Mouse (Mus musculus) granulocyte monocyte progenitor cell, adult 5-6 weeks (primary cell): ENCODE measurements around the gene Cd99l2. TPM values are rescaled to one million over a fixed set of nuclear protein-coding genes. Genes with fewer than 3 reads are reported as not detected.

Source experiments
- ATAC-seq: replicated peaks from 2 replicates; pipeline ENCODE4 v1.8.0; 2016; ENCODE audit warnings: mild to moderate bottlenecking, moderate TSS enrichment, inconsistent platforms; ENCODE audit not compliant: poor library complexity, severe bottlenecking
- total RNA-seq, 2 experiments: library from RNA; stranded (forward) in 1 of 2; stranded (reverse) in 1 of 2; fragments of 200-712, 200-1000 nt in 1 of 2; fragments of >200 nt in 1 of 2; fragmentation: Nextera tagmentation in 1 of 2; gene quantifications; 2 replicates each; pipeline ENCODE4 v1.2.3; 2014 to 2017

Gene Cd99l2
- 4.1 and 7.3 TPM in 2 replicates for total RNA-seq (2014; fragmentation: Nextera tagmentation)
- total RNA-seq (2017), result 5.8 and 10.1 TPM in 2 replicates

- peak; percentile 98 for ATAC-seq
Observed at GRCm38 (mm10) chrX:71492634-71493278, at the start of gene Cd99l2. Gene Cd99l2, minus strand, starts transcription at chrX:71492849.

DNA sequence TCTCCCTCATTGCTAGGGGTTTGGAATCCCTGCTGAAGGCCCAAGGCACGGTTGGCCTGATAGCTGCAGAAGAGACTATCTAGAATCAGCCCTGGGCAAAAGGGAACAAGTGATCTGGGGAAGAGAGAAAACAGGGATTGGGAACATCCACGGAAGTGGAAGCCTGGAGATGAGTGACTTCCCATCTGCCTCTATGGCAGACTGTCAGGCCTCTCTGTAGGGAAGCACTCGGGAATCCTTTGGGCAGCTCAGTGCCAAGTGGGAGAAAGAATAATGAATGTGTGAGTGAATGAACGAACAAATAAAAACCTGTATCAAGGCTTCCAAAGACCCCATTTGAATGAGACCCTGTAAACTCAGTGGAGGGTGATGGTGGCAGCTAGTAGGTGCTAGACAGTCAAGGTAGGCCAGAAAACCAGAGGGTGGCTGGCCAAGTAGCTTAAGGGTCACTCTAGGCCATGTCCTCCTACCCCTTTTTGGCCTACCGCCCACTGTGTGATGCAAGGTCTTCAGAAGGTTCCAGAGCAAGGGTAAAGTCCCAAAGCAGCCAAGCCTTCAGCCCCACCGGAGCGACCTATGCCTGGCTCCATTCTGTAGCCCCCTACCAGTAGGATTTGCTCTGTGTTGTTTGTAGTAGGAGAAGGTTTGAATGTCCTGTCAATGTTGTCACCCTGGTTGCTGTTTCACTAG, 48.3 kb upstream of the Cd99l2 start:
- ATAC-seq, result no peak

- ATAC-seq, result no peak
Observed at GRCm38 (mm10) chrX:71537791-71538190, 45.1 kb upstream of the Cd99l2 start.

GRCm38 (mm10) chrX:71534102-71534501, 41.5 kb upstream of the Cd99l2 start:
- no peak for ATAC-seq

GRCm38 (mm10) chrX:71532635-71533034, 40.0 kb upstream of the Cd99l2 start:
- ATAC-seq, result no peak

- no peak for ATAC-seq
Observed at GRCm38 (mm10) chrX:71528646-71529045, 36.0 kb upstream of the Cd99l2 start.

GRCm38 (mm10) chrX:71528150-71528549, 35.5 kb upstream of the Cd99l2 start:
- ATAC-seq, result no peak

GRCm38 (mm10) chrX:71527461-71527860, 34.8 kb upstream of the Cd99l2 start:
- no peak for ATAC-seq

DNA sequence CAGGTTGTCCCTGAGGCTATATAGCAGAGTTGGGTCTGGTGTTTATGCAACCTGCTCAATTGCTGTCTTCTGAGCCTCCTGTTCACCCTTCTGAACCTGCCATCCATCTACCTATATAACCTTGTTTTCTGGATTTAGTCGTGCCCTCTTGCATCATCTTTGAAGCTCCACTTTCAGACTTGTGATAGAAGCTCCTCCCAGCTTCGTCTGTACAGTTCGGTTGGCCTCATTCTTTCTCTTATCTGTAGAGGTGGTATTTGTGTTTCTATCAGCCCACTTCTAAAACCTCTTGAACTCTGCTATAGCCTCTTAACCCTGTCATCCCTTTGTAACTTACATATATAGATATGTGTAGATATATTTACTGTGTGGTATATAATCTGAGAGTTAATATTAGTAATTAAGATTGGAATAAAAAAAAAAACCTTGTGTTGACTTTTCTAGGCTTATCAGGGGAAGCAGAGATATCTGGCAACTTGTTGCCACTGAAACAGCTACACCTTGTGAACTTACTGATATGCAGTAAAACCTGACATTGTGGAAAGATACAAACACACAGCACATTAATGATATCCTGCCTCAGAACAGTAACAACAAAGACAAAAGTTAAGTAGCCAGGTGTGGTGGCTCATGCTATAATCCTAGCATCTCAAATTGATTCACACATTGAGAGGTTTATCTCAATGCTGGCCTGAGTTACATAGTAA, 33.1 kb upstream of the Cd99l2 start:
- ATAC-seq, result no peak

DNA sequence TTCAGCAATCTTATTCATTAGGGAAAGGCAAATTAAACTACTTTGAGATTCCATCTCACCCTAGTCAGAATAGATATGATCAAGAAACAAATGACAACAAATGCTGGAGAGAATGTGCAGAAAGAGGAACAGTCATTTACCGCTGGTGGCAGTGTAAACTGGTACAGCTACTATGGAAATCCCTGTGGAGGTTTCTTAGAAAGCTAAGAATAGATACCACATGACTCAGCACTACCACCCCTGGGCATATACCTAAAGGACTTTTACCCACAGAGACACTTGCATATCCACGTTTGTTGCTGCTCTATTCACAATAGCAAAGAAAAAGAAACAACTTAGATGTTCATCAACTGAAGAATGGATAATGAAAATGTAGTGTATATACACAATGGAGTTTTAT, 31.7 kb upstream of the Cd99l2 start:
- ATAC-seq, result peak; percentile 44; the same call in 1 of the 2 replicates

- no peak for ATAC-seq
Observed at GRCm38 (mm10) chrX:71522889-71523288, 30.2 kb upstream of the Cd99l2 start.

GRCm38 (mm10) chrX:71519252-71519651, 26.6 kb upstream of the Cd99l2 start:
- ATAC-seq, result no peak

GRCm38 (mm10) chrX:71506591-71506990, 13.9 kb upstream of the Cd99l2 start:
- ATAC-seq, result peak; percentile 70

DNA sequence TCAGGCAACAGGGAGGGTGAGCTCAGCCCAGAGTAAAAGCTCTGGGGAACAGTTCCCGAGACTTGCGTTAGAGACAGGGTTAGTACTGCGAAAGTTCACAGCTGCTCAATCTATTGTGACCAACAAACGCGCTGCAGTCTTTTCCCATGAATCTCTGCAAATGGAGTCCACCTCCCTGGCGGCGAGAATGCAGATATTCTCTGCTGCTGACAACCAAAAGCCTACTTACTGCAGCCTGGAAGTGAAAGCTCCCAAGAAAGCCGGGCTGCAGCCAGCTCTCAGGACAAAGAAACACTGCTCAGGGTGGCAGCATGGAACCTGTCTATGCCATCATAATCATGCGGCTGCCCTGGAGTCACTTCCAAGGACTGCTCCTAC, 619 bp upstream of the Cd99l2 start:
- peak; percentile 18 for ATAC-seq

- no peak for ATAC-seq
Observed at GRCm38 (mm10) chrX:71491931-71492633, 567 bp downstream of the Cd99l2 start.

- no peak for ATAC-seq
Observed at GRCm38 (mm10) chrX:71489353-71489752, 3.3 kb downstream of the Cd99l2 start.

DNA sequence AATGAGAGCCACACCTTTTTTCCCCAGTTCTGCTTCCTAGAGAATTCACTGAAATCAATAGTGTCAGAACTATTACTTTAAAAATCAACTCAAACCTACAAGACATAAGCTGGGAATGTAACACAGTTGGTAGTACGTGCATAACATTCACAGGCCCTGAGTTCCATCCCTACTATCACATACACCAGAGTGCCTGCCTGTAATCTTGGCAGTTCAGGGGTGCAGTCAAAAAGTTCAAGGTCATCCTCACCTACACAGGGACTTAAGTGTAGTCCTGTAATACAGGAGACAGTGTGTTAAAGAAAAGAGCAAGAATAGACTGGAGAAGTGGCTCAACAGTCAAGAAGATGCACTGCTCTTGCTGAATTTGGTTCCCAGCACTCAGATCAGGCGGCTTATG, 10.4 kb downstream of the Cd99l2 start:
- ATAC-seq, result no peak

GRCm38 (mm10) chrX:71475992-71476391, 16.7 kb downstream of the Cd99l2 start:
- ATAC-seq, result peak; percentile 53; the same call in 1 of the 2 replicates

DNA sequence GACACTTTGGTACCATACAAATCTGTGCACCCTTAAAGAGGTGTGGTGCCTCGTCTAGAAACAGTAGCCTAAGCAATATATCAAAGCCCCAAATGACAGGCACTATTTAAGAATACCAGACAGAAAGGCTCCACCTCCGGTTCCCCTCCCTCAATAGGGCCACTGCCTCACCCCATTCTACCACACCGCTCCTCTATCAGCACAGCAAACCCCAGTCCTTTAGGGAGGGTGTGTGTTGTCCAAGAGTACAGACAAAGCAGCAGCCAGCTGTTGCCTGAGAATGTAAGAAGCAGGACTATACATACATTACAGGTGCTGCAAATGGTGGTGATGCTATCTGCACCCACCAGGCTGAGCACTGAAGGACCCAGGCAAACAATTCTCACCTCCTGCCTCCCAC, 17.2 kb downstream of the Cd99l2 start:
- no peak for ATAC-seq

DNA sequence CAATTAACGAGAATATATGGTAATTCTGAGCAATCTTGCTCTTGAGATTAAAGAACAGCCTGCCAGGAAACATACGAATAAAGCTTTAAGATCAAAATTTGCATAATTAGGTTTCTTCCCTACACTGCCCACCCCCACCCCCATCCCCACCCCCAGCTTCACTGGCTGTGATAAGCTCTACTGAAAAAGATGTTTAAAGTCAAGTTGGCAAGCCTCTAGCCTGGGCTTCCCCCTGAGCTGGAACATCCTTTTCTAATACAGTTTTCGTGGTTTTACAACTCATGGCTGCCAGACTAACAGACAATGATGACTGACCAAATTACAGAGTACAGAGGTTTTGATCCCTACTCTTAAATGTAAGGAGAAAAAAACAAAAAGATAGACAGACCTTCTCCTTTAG, 17.6 kb downstream of the Cd99l2 start:
- no peak for ATAC-seq
